Mouse (Mus musculus): ENCODE results near the gene Sept9. TPM values are rescaled to one million over a fixed set of nuclear protein-coding genes. Genes with fewer than 3 reads are reported as not detected.

Gene Sept9
- polyA plus RNA-seq, 1 experiment from 2014 or later, result 44.1 TPM

GRCm38 (mm10) chr11:117310341-117311107 lies 111.1 kb downstream of the Sept9 start:
- Histone ChIP-seq H3K9me3 (replicated peaks) (no peaks in the 10 kb centered on the region), H3K27ac (0 out of 2 replicates have a peak overlapping the region, but pooled peaks have one; percentile 18), H3K27me3 (no peaks in the 10 kb centered on the region), H3K36me3 (no peaks in the 10 kb centered on the region), H3K4me2 (no peak overlapping the region), H3K9ac (no peak overlapping the region), H3K4me3 (replicated peaks) (no peak overlapping the region), H3K4me1 (replicated peaks) (peaks cover 98% of the 10 kb centered on the region)
- no peak for ATAC-seq (ENCODE audit: low read depth)
- no peak for DNase-seq
- 73% methylated on average over 12 of the region's 12 CpGs for WGBS (ENCODE audit: insufficient replicate concordance)

GRCm38 (mm10) chr11:117311127-117311800 lies 111.8 kb downstream of the Sept9 start:
- H3K36me3 ChIP-seq, result no peaks in the 10 kb centered on the region
- no peaks in the 10 kb centered on the region for H3K9me3 ChIP-seq (replicated peaks)
- no peak for ATAC-seq (ENCODE audit: low read depth)
- no peak overlapping the region for H3K4me2 ChIP-seq
- DNase-seq, result no peak
- no peak overlapping the region for H3K4me3 ChIP-seq (replicated peaks)
- no peaks in the 10 kb centered on the region for H3K27me3 ChIP-seq
- no peak overlapping the region for H3K9ac ChIP-seq
- peaks cover 93% of the 10 kb centered on the region for H3K4me1 ChIP-seq (replicated peaks)
- WGBS (ENCODE audit: insufficient replicate concordance), result 67% methylated on average over 15 of the region's 15 CpGs
- H3K27ac ChIP-seq, result 0 out of 2 replicates have a peak overlapping the region, but pooled peaks have one; percentile 18

- H3K27ac ChIP-seq, result peak overlapping the region; percentile 39
- H3K4me2 ChIP-seq, result no peak overlapping the region
- H3K27me3 ChIP-seq, result no peaks in the 10 kb centered on the region
- no peak overlapping the region for H3K9ac ChIP-seq
- H3K36me3 ChIP-seq, result no peaks in the 10 kb centered on the region
- no peak overlapping the region for H3K4me3 ChIP-seq (replicated peaks)
- ATAC-seq (ENCODE audit: low read depth), result no peak
- no peaks in the 10 kb centered on the region for H3K9me3 ChIP-seq (replicated peaks)
- WGBS (ENCODE audit: insufficient replicate concordance), result 65% methylated on average over 23 of the region's 23 CpGs
- DNase-seq, result no peak
- H3K4me1 ChIP-seq (replicated peaks), result peaks cover 93% of the 10 kb centered on the region
Observed at GRCm38 (mm10) chr11:117312028-117312901, 112.8 kb downstream of the Sept9 start.

GRCm38 (mm10) chr11:117312936-117313335 lies 113.5 kb downstream of the Sept9 start:
- Histone ChIP-seq H3K4me2 (no peak overlapping the region), H3K9ac (no peak overlapping the region), H3K9me3 (replicated peaks) (no peaks in the 10 kb centered on the region), H3K36me3 (no peaks in the 10 kb centered on the region), H3K27me3 (no peaks in the 10 kb centered on the region), H3K4me3 (replicated peaks) (no peak overlapping the region), H3K27ac (peak overlapping the region; percentile 39), H3K4me1 (replicated peaks) (peaks cover 93% of the 10 kb centered on the region)
- no peak for DNase-seq
- no peak for ATAC-seq (ENCODE audit: low read depth)
- 38% methylated on average over 8 of the region's 8 CpGs for WGBS (ENCODE audit: insufficient replicate concordance)

GRCm38 (mm10) chr11:117313446-117313845 lies 114.0 kb downstream of the Sept9 start:
- WGBS (ENCODE audit: insufficient replicate concordance), result 79% methylated on average over 7 of the region's 7 CpGs
- H3K4me2 ChIP-seq, result no peak overlapping the region
- H3K4me1 ChIP-seq (replicated peaks), result peaks cover 93% of the 10 kb centered on the region
- no peak overlapping the region for H3K4me3 ChIP-seq (replicated peaks)
- ATAC-seq (ENCODE audit: low read depth) (no peak), DNase-seq (no peak)
- H3K9me3 ChIP-seq (replicated peaks), result no peaks in the 10 kb centered on the region
- H3K27ac ChIP-seq, result no peak overlapping the region; the same call in 1 of the 2 replicates
- H3K9ac ChIP-seq, result no peak overlapping the region
- H3K27me3 ChIP-seq, result no peaks in the 10 kb centered on the region
- H3K36me3 ChIP-seq, result no peaks in the 10 kb centered on the region

- 70% methylated on average over 7 of the region's 7 CpGs for WGBS (ENCODE audit: insufficient replicate concordance)
- Histone ChIP-seq H3K27me3 (no peaks in the 10 kb centered on the region), H3K4me2 (no peak overlapping the region), H3K4me1 (replicated peaks) (peaks cover 93% of the 10 kb centered on the region), H3K9me3 (replicated peaks) (no peaks in the 10 kb centered on the region), H3K4me3 (replicated peaks) (no peak overlapping the region), H3K27ac (no peak overlapping the region), H3K9ac (no peak overlapping the region), H3K36me3 (no peaks in the 10 kb centered on the region)
- ATAC-seq (ENCODE audit: low read depth) (no peak), DNase-seq (no peak)
Observed at GRCm38 (mm10) chr11:117314026-117314425, 114.6 kb downstream of the Sept9 start.

- Histone ChIP-seq H3K4me2 (no peak overlapping the region), H3K27me3 (no peaks in the 10 kb centered on the region), H3K9ac (no peak overlapping the region), H3K4me1 (replicated peaks) (peaks cover 93% of the 10 kb centered on the region), H3K36me3 (no peaks in the 10 kb centered on the region), H3K9me3 (replicated peaks) (no peaks in the 10 kb centered on the region), H3K27ac (no peak overlapping the region), H3K4me3 (replicated peaks) (no peak overlapping the region)
- no peak for DNase-seq
- ATAC-seq (ENCODE audit: low read depth), result no peak
- 84% methylated on average over 8 of the region's 8 CpGs for WGBS (ENCODE audit: insufficient replicate concordance)
Observed at GRCm38 (mm10) chr11:117314520-117314919, 115.1 kb downstream of the Sept9 start.

GRCm38 (mm10) chr11:117315309-117315708 lies 115.8 kb downstream of the Sept9 start:
- no peak overlapping the region for H3K27ac ChIP-seq
- H3K9ac ChIP-seq, result no peak overlapping the region
- no peak overlapping the region for H3K4me2 ChIP-seq
- no peak for ATAC-seq (ENCODE audit: low read depth)
- peaks cover 93% of the 10 kb centered on the region for H3K4me1 ChIP-seq (replicated peaks)
- H3K4me3 ChIP-seq (replicated peaks), result no peak overlapping the region
- no peaks in the 10 kb centered on the region for H3K36me3 ChIP-seq
- DNase-seq, result no peak
- no peaks in the 10 kb centered on the region for H3K9me3 ChIP-seq (replicated peaks)
- WGBS (ENCODE audit: insufficient replicate concordance), result 76% methylated on average over 11 of the region's 11 CpGs
- no peaks in the 10 kb centered on the region for H3K27me3 ChIP-seq

GRCm38 (mm10) chr11:117316441-117317331 lies 117.2 kb downstream of the Sept9 start:
- Histone ChIP-seq H3K27me3 (no peaks in the 10 kb centered on the region), H3K27ac (peak overlapping the region; percentile 86), H3K9ac (peak overlapping the region; percentile 54), H3K4me2 (peak overlapping the region; percentile 64), H3K9me3 (replicated peaks) (no peaks in the 10 kb centered on the region), H3K4me3 (replicated peaks) (peak overlapping the region; percentile 23), H3K36me3 (no peaks in the 10 kb centered on the region), H3K4me1 (replicated peaks) (peaks cover 94% of the 10 kb centered on the region)
- WGBS (ENCODE audit: insufficient replicate concordance), result 46% methylated on average over 16 of the region's 16 CpGs
- ATAC-seq (ENCODE audit: low read depth) (no peak), DNase-seq (no peak)

- H3K9ac ChIP-seq, result peak overlapping the region; percentile 54
- peak overlapping the region; percentile 86 for H3K27ac ChIP-seq
- peaks cover 94% of the 10 kb centered on the region for H3K4me1 ChIP-seq (replicated peaks)
- no peaks in the 10 kb centered on the region for H3K27me3 ChIP-seq
- H3K4me3 ChIP-seq (replicated peaks), result peak overlapping the region; percentile 23
- no peak for DNase-seq
- H3K4me2 ChIP-seq, result peak overlapping the region; percentile 64
- 11% methylated on average over 20 of the region's 20 CpGs for WGBS (ENCODE audit: insufficient replicate concordance)
- ATAC-seq (ENCODE audit: low read depth), result no peak
- H3K36me3 ChIP-seq, result no peaks in the 10 kb centered on the region
- H3K9me3 ChIP-seq (replicated peaks), result no peaks in the 10 kb centered on the region
Observed at GRCm38 (mm10) chr11:117317429-117318101, 118.1 kb downstream of the Sept9 start.
